Mouse (Mus musculus) lung, adult 2 months (tissue): ENCODE measurements around the gene Rflna.

Experiments used
- CTCF ChIP-seq: fragments of 200-500 bp; IDR thresholded peaks from 2 replicates; pipeline ENCODE4 v1.5.1; 2011; ENCODE audit warnings: mild to moderate bottlenecking, low read length, control low read depth; ENCODE audit not compliant: insufficient read depth
- POLR2A ChIP-seq: fragments of 200-500 bp; IDR thresholded peaks from 2 replicates; pipeline ENCODE4 v1.6.1; 2011; ENCODE audit warnings: low read depth, mild to moderate bottlenecking, control low read depth, low read length, borderline replicate concordance; ENCODE audit errors: extremely low read depth

- TF ChIP-seq POLR2A (no peak), CTCF (no peak)
Measured at GRCm38 (mm10) chr5:125021298-125021697, 18.3 kb downstream of the Rflna start.
